Mouse (Mus musculus): ENCODE data around the gene Epor. TPM values are rescaled to one million over a fixed set of nuclear protein-coding genes. Genes with fewer than 3 reads are reported as not detected.
A peak's percentile ranks its signal among the peaks of the same experiment; 100 is the strongest.

The Epor gene
- polyA plus RNA-seq, 1 experiment: 2.1 TPM

- DNase-seq (ENCODE audit: low read depth): no peak
- TF ChIP-seq POLR2A (IDR thresholded peaks at IDR 0.05; ENCODE audit: borderline replicate concordance, extremely low read depth, insufficient read depth, insufficient read length, poor library complexity, severe bottlenecking): no peak
These were observed 27.7 kb downstream of the Epor start for GRCm38 (mm10) chr9:21935466-21936131.

GRCm38 (mm10) chr9:21934021-21934420 is 29.3 kb downstream of the Epor start:
- no peak for TF ChIP-seq CTCF (IDR thresholded peaks at IDR 0.05; ENCODE audit: borderline replicate concordance, extremely low read depth, insufficient read depth, insufficient read length)
- no peak for TF ChIP-seq POLR2A (IDR thresholded peaks at IDR 0.05; ENCODE audit: borderline replicate concordance, extremely low read depth, insufficient read depth, insufficient read length, poor library complexity, severe bottlenecking)
- DNase-seq (ENCODE audit: low read depth): no peak

GRCm38 (mm10) chr9:21932445-21933137 is 30.7 kb downstream of the Epor start:
- TF ChIP-seq CTCF (IDR thresholded peaks at IDR 0.05; ENCODE audit: borderline replicate concordance, extremely low read depth, insufficient read depth, insufficient read length) (no peak), POLR2A (IDR thresholded peaks at IDR 0.05; ENCODE audit: borderline replicate concordance, extremely low read depth, insufficient read depth, insufficient read length, poor library complexity, severe bottlenecking) (no peak)
- no peak for DNase-seq (ENCODE audit: low read depth)

- DNase-seq (ENCODE audit: low read depth): no peak
- no peak for TF ChIP-seq POLR2A (IDR thresholded peaks at IDR 0.05; ENCODE audit: borderline replicate concordance, extremely low read depth, insufficient read depth, insufficient read length, poor library complexity, severe bottlenecking)
These were observed 31.3 kb downstream of the Epor start for GRCm38 (mm10) chr9:21932006-21932405.

GRCm38 (mm10) chr9:21929208-21929607 is 34.1 kb downstream of the Epor start:
- TF ChIP-seq POLR2A (IDR thresholded peaks at IDR 0.05; ENCODE audit: borderline replicate concordance, extremely low read depth, insufficient read depth, insufficient read length, poor library complexity, severe bottlenecking): no peak
- TF ChIP-seq CTCF (IDR thresholded peaks at IDR 0.05; ENCODE audit: borderline replicate concordance, extremely low read depth, insufficient read depth, insufficient read length): no peak
- DNase-seq (ENCODE audit: low read depth): no peak

- TF ChIP-seq CTCF (IDR thresholded peaks at IDR 0.05; ENCODE audit: borderline replicate concordance, extremely low read depth, insufficient read depth, insufficient read length) (no peak), POLR2A (IDR thresholded peaks at IDR 0.05; ENCODE audit: borderline replicate concordance, extremely low read depth, insufficient read depth, insufficient read length, poor library complexity, severe bottlenecking) (peak; percentile 63; the same call in 1 of the 2 replicates)
- peak; percentile 98 for DNase-seq (ENCODE audit: low read depth)
These were observed 36.0 kb downstream of the Epor start, which contains the start of the genes Ccdc159 and Tmem205 for GRCm38 (mm10) chr9:21927208-21927753. TSS of gene Ccdc159 (plus strand) at chr9:21927471. TSS of gene Tmem205 (minus strand) at chr9:21927556.

GRCm38 (mm10) chr9:21926784-21927183 is 36.5 kb downstream of the Epor start:
- TF ChIP-seq CTCF (IDR thresholded peaks at IDR 0.05; ENCODE audit: borderline replicate concordance, extremely low read depth, insufficient read depth, insufficient read length) (no peak), POLR2A (IDR thresholded peaks at IDR 0.05; ENCODE audit: borderline replicate concordance, extremely low read depth, insufficient read depth, insufficient read length, poor library complexity, severe bottlenecking) (no peak)
- peak; percentile 33 for DNase-seq (ENCODE audit: low read depth)

- DNase-seq (ENCODE audit: low read depth): no peak
- TF ChIP-seq CTCF (IDR thresholded peaks at IDR 0.05; ENCODE audit: borderline replicate concordance, extremely low read depth, insufficient read depth, insufficient read length) (no peak), POLR2A (IDR thresholded peaks at IDR 0.05; ENCODE audit: borderline replicate concordance, extremely low read depth, insufficient read depth, insufficient read length, poor library complexity, severe bottlenecking) (no peak)
These were observed 37.2 kb downstream of the Epor start for GRCm38 (mm10) chr9:21926155-21926554.

- no peak for DNase-seq (ENCODE audit: low read depth)
- TF ChIP-seq CTCF (IDR thresholded peaks at IDR 0.05; ENCODE audit: borderline replicate concordance, extremely low read depth, insufficient read depth, insufficient read length) (no peak), POLR2A (IDR thresholded peaks at IDR 0.05; ENCODE audit: borderline replicate concordance, extremely low read depth, insufficient read depth, insufficient read length, poor library complexity, severe bottlenecking) (no peak)
These were observed 37.8 kb downstream of the Epor start for GRCm38 (mm10) chr9:21925506-21925905.

GRCm38 (mm10) chr9:21925034-21925433 is 38.3 kb downstream of the Epor start:
- no peak for DNase-seq (ENCODE audit: low read depth)
- TF ChIP-seq CTCF (IDR thresholded peaks at IDR 0.05; ENCODE audit: borderline replicate concordance, extremely low read depth, insufficient read depth, insufficient read length): no peak

GRCm38 (mm10) chr9:21924099-21924493 is 39.2 kb downstream of the Epor start:
- TF ChIP-seq CTCF (IDR thresholded peaks at IDR 0.05; ENCODE audit: borderline replicate concordance, extremely low read depth, insufficient read depth, insufficient read length) (no peak), POLR2A (IDR thresholded peaks at IDR 0.05; ENCODE audit: borderline replicate concordance, extremely low read depth, insufficient read depth, insufficient read length, poor library complexity, severe bottlenecking) (no peak)
- DNase-seq (ENCODE audit: low read depth): no peak

Measured in brain, embryonic 14.5 days (tissue).